Mouse (Mus musculus): ENCODE results near the gene Gm49325.
"Not testable (repeated sequence)": the region's sequence is repeated elsewhere in the genome, so short reads cannot be mapped to it uniquely, and the experiment has no call there.

Gene Gm49325

DNA sequence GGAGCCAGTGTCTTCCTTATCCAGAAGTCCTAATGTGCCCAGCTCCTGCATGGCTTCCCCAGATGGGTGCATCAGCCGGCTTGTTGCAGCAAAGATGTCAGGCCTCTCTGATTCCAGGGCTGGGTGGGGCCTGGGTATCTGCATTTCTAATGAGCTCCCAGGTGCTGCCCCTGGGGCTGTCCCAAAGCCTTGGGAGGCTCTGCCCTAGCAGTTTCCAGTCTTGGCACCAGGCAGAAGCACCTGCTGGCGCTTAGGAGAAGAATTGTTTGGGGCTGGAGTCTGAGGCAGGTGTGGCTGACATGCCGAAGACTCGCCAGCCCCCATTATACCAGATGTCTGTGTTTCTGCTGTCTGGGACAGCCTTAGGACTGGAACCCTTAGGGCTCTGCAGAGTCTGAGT is 64.7 kb downstream of the Gm49325 start:
- in situ Hi-C loops (cut with MboI, MseI) = no loop called here

DNA sequence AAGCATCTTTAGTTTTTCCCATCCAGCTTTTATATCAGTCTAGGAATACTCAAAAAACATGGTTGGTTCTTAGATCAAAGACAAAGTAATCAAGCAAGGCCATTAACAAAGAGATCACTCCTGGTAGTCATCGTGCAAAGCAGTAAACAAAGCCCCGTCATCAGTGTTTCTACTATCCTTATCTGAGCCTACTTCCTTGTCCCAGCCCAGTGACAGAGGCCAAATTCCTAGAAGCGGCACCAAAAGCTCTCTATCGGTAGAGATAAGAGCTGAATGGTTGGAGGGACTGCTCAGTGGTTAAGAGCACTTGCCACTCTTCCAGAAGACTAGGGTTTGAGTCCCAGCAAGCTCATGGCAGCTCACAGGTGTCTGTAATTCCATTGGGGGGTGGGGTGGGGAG is 65.5 kb downstream of the Gm49325 start:
- in situ Hi-C loops (cut with MboI, MseI) = no loop called here

GRCm38 (mm10) chr10:77673765-77674164 is 67.8 kb downstream of the Gm49325 start:
- in situ Hi-C loops (cut with MboI, MseI) = no loop called here

GRCm38 (mm10) chr10:77677562-77677961 is 71.6 kb downstream of the Gm49325 start:
- in situ Hi-C loops (cut with MboI, MseI) = no loop called here

DNA sequence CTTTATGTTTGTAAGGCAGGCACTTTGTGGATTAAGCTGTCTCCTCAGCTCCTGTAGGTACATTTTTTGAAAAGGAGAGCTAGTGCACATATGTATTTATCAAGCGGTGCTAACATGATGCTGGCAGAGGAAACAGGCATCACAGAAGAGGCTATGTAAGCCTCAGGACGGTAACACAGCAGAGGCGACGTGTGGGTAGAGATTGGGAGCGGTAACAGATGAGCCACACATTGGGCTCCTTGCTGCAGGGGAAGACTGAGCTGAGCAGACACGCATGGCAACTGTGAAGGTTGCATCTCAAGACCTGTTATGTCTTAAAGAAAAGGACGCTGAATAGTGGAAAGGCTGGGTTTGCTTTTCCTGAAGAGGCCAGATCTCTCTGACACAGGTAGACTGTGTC is 77.0 kb downstream of the Gm49325 start:
- in situ Hi-C loops (cut with MboI, MseI) = no loop called here

- in situ Hi-C loops (cut with MboI, MseI) = no loop called here
Observed at GRCm38 (mm10) chr10:77684181-77684580, 78.2 kb downstream of the Gm49325 start.

- in situ Hi-C loops (cut with MboI, MseI) = no loop called here
Observed at GRCm38 (mm10) chr10:77685895-77686664, 80.1 kb downstream of the Gm49325 start, which contains the start of gene Tspear. Tspear (plus strand) TSS chr10:77686569.

GRCm38 (mm10) chr10:77687021-77687420 is 81.0 kb downstream of the Gm49325 start:
- in situ Hi-C loops (cut with MboI, MseI) = no loop called here

- in situ Hi-C loops (cut with MboI, MseI) = not testable (repeated sequence)
Observed at GRCm38 (mm10) chr10:77690356-77690807, 84.4 kb downstream of the Gm49325 start, which contains the start of gene Gm19402. Gm19402 (minus strand) TSS chr10:77690757.
